Mouse (Mus musculus) forebrain, postnatal 0 days (tissue): ENCODE data around the gene Gm49353. TPM values are rescaled to one million over a fixed set of nuclear protein-coding genes. Genes with fewer than 3 reads are reported as not detected.

Experiments used
- ATAC-seq: fragments of 200-750 bp; cut with Nextera tagmentation; 2 replicates; pipeline ENCODE4 v1.8.0; 2017; ENCODE audit warnings: mild to moderate bottlenecking, moderate library complexity
- DNase-seq: peaks from one replicate; pipeline ENCODE4 v3.0.0-alpha.2; 2015
- H3K27ac ChIP-seq: fragments of 300-500 bp; sonication (generic); 2 replicates; pipeline ENCODE4 v1.5.1; 2014; ENCODE audit warnings: low read depth, mild to moderate bottlenecking, antibody characterized with exemption, low read length, moderate library complexity, mixed read lengths
- H3K27me3 ChIP-seq: fragments of 300-500 bp; sonication (generic); 2 replicates; pipeline ENCODE4 v1.6.1; 2014; ENCODE audit warnings: mild to moderate bottlenecking, low read length, mixed read lengths; ENCODE audit not compliant: insufficient read depth
- H3K36me3 ChIP-seq: fragments of 300-500 bp; sonication (generic); 2 replicates; pipeline ENCODE4 v1.6.1; 2014; ENCODE audit warnings: mild to moderate bottlenecking, moderate library complexity; ENCODE audit not compliant: insufficient read depth
- H3K4me1 ChIP-seq: fragments of 300-500 bp; sonication (generic); 2 replicates; pipeline ENCODE4 v1.6.1; 2014; ENCODE audit warnings: antibody characterized with exemption; ENCODE audit not compliant: insufficient read depth
- H3K4me2 ChIP-seq: fragments of 300-500 bp; sonication (generic); 2 replicates; pipeline ENCODE4 v1.6.1; 2014; ENCODE audit warnings: low read depth, mild to moderate bottlenecking, moderate library complexity
- H3K4me3 ChIP-seq: fragments of 300-500 bp; sonication (generic); 2 replicates; pipeline ENCODE4 v1.5.1; 2014; ENCODE audit warnings: low read depth, low read length, mixed read lengths
- H3K9ac ChIP-seq: fragments of 300-500 bp; sonication (generic); 2 replicates; pipeline ENCODE4 v1.6.1; 2014; ENCODE audit warnings: mild to moderate bottlenecking
- H3K9me3 ChIP-seq: fragments of 300-500 bp; sonication (generic); 2 replicates; pipeline ENCODE4 v1.6.1; 2016; ENCODE audit warnings: low read length
- CTCF ChIP-seq: sonication (generic); IDR thresholded peaks from 2 replicates; pipeline ENCODE4 v1.5.1; 2016; ENCODE audit warnings: antibody characterized with exemption, control low read depth, low read depth
- WGBS: fragments of 180-500 bp; shearing (Covaris S2); extraction: QIAGEN DNeasy Blood & Tissue Kit; methylation state at CpG from one replicate; pipeline ENCODE4 v1.1.7; 2014; 5-methylcytosine and 5-hydroxymethylcytosine counted together
- polyA plus RNA-seq: library from polyadenylated mRNA; unstranded; fragments of >200 nt; fragmentation: Nextera tagmentation; extraction: Ambion mirVana; gene quantifications from 2 replicates; pipeline ENCODE4 v1.2.1, GENCODE M21; 2015
- total RNA-seq: library from RNA; depleted of rRNA; stranded (reverse); fragments of >200 nt; gene quantifications from 2 replicates; pipeline ENCODE4 v1.2.3, GENCODE M21; 2014; rRNA removed

Gm49353 gene
- total RNA-seq (33.2 and 38.7 TPM in 2 replicates), polyA plus RNA-seq (11.0 and 17.0 TPM in 2 replicates)

- no peaks in the 10 kb centered on the region for H3K9me3 ChIP-seq
- H3K9ac ChIP-seq: no peak within 1 kb of the TSS
- no peak for DNase-seq
- no peak within 1 kb of the TSS for H3K27ac ChIP-seq
- WGBS: 85% methylated on average over 7 of the region's 7 CpGs
- no peaks in the 10 kb centered on the region for H3K4me1 ChIP-seq
- no peak for ATAC-seq
- peaks cover 54% of the 10 kb centered on the region for H3K36me3 ChIP-seq
- no peaks in the 10 kb centered on the region for H3K27me3 ChIP-seq
- no peak within 1 kb of the TSS for H3K4me2 ChIP-seq
- H3K4me3 ChIP-seq: no peak within 1 kb of the TSS
- TF ChIP-seq CTCF: no peak
These were observed at the start of gene Gm49353 for GRCm38 (mm10) chr10:29198642-29199041. Gene Gm49353, plus strand, starts transcription at chr10:29198954.

DNA sequence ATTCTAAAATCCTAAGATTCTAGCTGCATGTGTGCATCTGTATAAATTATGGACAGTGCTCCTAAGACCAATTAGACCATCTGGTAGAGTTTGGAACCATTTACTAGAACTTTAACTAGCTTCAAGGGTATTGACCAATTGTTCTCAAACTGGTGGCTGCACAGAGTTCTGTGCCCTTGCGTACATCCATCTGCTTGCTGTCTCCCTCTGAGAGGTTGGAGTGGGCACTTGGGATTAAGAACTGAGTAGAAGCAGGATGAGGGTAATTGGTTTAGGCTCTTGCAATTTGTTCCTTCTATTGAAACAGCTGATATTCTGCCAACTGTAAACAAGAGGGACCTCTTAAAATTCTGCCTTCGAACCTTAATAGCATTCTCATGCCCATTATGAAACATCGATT is 43.5 kb upstream of the Gm49353 start:
- Histone ChIP-seq H3K9me3 (no peaks in the 10 kb centered on the region), H3K27ac (no peak overlapping the region), H3K27me3 (no peaks in the 10 kb centered on the region), H3K4me2 (no peak overlapping the region), H3K9ac (no peak overlapping the region), H3K4me1 (no peaks in the 10 kb centered on the region), H3K4me3 (no peak overlapping the region), H3K36me3 (peaks cover 42% of the 10 kb centered on the region)
- WGBS: 56% methylated on average over 3 of the region's 3 CpGs
- no peak for ATAC-seq
- no peak for DNase-seq
- TF ChIP-seq CTCF: no peak

DNA sequence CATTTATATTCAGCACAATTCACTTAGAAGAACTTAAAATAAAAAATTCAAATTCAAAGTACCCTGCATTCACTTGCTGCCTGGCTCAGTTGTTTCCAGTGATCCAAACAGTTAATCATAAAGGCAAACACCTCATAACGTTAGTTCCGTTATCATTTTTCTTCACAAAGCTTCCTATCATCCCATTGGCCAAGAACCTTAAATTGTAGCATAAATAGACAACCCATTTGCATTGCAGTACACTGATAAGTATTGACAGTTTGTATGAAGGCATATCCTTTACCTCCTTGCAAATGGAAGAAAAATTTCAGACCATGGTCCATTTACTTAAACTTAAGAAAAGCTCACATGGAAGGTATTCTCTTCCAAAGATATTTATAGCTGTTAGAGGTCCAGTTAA is 37.1 kb upstream of the Gm49353 start:
- Histone ChIP-seq H3K27ac (no peak overlapping the region), H3K27me3 (no peaks in the 10 kb centered on the region), H3K4me1 (no peaks in the 10 kb centered on the region), H3K9ac (no peak overlapping the region), H3K9me3 (no peaks in the 10 kb centered on the region), H3K4me3 (no peak overlapping the region), H3K36me3 (peaks cover 44% of the 10 kb centered on the region), H3K4me2 (no peak overlapping the region)
- 72% methylated on average over 2 of the region's 2 CpGs for WGBS
- no peak for DNase-seq
- no peak for ATAC-seq
- TF ChIP-seq CTCF: no peak

DNA sequence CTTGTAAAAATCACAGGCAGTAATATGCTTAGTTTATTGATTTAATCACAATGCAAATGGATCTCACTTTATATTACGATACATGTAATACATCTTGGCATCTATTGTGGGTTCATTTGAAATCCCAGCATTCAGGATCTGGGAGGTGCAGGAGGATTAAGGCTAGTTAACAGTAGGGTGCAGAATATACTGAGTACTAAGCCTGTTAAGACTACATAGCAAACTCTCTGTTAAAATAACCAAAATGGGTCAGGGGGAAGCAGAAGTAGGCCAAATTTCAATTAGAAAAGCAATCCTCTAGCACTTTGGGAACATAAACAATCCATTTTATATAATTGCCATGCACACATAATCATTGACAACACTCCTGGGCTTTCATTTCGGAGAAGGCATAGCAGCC is 25.0 kb upstream of the Gm49353 start:
- Histone ChIP-seq H3K4me3 (no peak overlapping the region), H3K27me3 (no peaks in the 10 kb centered on the region), H3K27ac (no peak overlapping the region), H3K36me3 (peaks cover 36% of the 10 kb centered on the region), H3K4me2 (no peak overlapping the region), H3K9ac (no peak overlapping the region), H3K4me1 (no peaks in the 10 kb centered on the region), H3K9me3 (no peaks in the 10 kb centered on the region)
- DNase-seq (no peak), ATAC-seq (no peak)
- WGBS: 71% methylated on average over 2 of the region's 2 CpGs
- TF ChIP-seq CTCF: no peak

- no peak for ATAC-seq
- no peaks in the 10 kb centered on the region for H3K4me1 ChIP-seq
- H3K4me2 ChIP-seq: no peak overlapping the region
- no peak for TF ChIP-seq CTCF
- H3K9me3 ChIP-seq: no peaks in the 10 kb centered on the region
- no peak overlapping the region for H3K4me3 ChIP-seq
- DNase-seq: no peak
- H3K9ac ChIP-seq: no peak overlapping the region
- WGBS: 57% methylated on average over 3 of the region's 3 CpGs
- H3K36me3 ChIP-seq: peaks cover 45% of the 10 kb centered on the region
- no peak overlapping the region for H3K27ac ChIP-seq
- H3K27me3 ChIP-seq: no peaks in the 10 kb centered on the region
These were observed 23.1 kb upstream of the Gm49353 start for GRCm38 (mm10) chr10:29175656-29176055.

- DNase-seq (peak; percentile 33), ATAC-seq (peak; percentile 36; the same call in 1 of the 2 replicates)
- Histone ChIP-seq H3K4me1 (no peaks in the 10 kb centered on the region), H3K27ac (no peak overlapping the region), H3K9ac (no peak overlapping the region), H3K9me3 (no peaks in the 10 kb centered on the region), H3K4me2 (no peak overlapping the region), H3K27me3 (no peaks in the 10 kb centered on the region), H3K36me3 (peaks cover 50% of the 10 kb centered on the region), H3K4me3 (no peak overlapping the region)
- TF ChIP-seq CTCF: no peak
- WGBS: 39% methylated on average over 4 of the region's 4 CpGs
These were observed 21.9 kb upstream of the Gm49353 start for GRCm38 (mm10) chr10:29176881-29177280.

DNA sequence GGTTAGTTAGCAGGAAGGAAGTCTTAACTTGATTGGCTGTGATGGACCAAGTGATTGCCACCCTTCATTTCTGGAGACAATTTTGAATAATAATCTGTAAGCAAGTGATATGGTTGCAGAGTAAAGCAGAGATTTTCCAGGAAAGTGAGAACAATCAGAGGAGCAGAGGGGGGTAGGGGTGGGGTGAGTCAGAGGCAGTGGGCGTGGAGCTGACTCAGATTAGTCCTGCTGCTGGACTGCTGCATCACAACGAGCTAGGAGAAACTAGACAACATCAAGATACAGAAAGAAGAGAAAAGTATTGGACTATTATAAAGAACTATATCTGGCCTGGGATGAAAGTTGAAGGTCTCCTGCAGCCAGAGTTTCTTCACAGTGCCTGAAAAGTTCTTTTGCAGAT is 20.8 kb upstream of the Gm49353 start:
- Histone ChIP-seq H3K9me3 (no peaks in the 10 kb centered on the region), H3K4me3 (no peak overlapping the region), H3K4me1 (no peaks in the 10 kb centered on the region), H3K4me2 (no peak overlapping the region), H3K27ac (no peak overlapping the region), H3K27me3 (no peaks in the 10 kb centered on the region), H3K36me3 (peaks cover 55% of the 10 kb centered on the region), H3K9ac (no peak overlapping the region)
- ATAC-seq: no peak
- 45% methylated on average over 2 of the region's 2 CpGs for WGBS
- DNase-seq: no peak
- TF ChIP-seq CTCF: no peak

GRCm38 (mm10) chr10:29180210-29180609 is 18.5 kb upstream of the Gm49353 start:
- Histone ChIP-seq H3K9me3 (no peaks in the 10 kb centered on the region), H3K4me2 (no peak overlapping the region), H3K9ac (no peak overlapping the region), H3K27ac (no peak overlapping the region), H3K36me3 (peaks cover 45% of the 10 kb centered on the region), H3K4me3 (no peak overlapping the region), H3K27me3 (no peaks in the 10 kb centered on the region), H3K4me1 (no peaks in the 10 kb centered on the region)
- ATAC-seq (no peak), DNase-seq (no peak)
- WGBS: 89% methylated on average over 3 of the region's 3 CpGs
- TF ChIP-seq CTCF: no peak
